Mouse (Mus musculus) bone marrow, adult 2 months (tissue): ENCODE measurements at regions not wholly inside any gene's neighbourhood (a gene's known extent, or its start where the extent isn't known, plus 50 kb on each side); places are given as distances from the start of the nearest gene placed in this dataset.

Experiments used
- H3K27ac ChIP-seq: fragments of 200-500 bp; 2 replicates; pipeline ENCODE4 v1.5.1; 2012; ENCODE audit warnings: low read depth, mild to moderate bottlenecking, control low read depth, inconsistent platforms, low read length; ENCODE audit not compliant: control insufficient read depth, poor library complexity, insufficient read depth
- H3K4me1 ChIP-seq: fragments of 200-500 bp; 2 replicates; pipeline ENCODE4 v1.6.1; 2011; ENCODE audit warnings: low read length; ENCODE audit not compliant: control insufficient read depth, insufficient read depth
- H3K4me3 ChIP-seq: fragments of 200-500 bp; replicated peaks from 2 replicates; pipeline ENCODE3; 2011; ENCODE audit warnings: mild to moderate bottlenecking, low read depth, low read length, control low read depth; ENCODE audit not compliant: control insufficient read depth
- CTCF ChIP-seq: fragments of 200-500 bp; IDR thresholded peaks from 2 replicates; pipeline ENCODE4 v1.5.1; 2011; ENCODE audit warnings: low read length, control low read depth; ENCODE audit not compliant: control insufficient read depth, insufficient read depth
- POLR2A ChIP-seq: fragments of 200-500 bp; IDR thresholded peaks from 2 replicates; pipeline ENCODE4 v1.6.1; 2011; ENCODE audit warnings: low read depth, mild to moderate bottlenecking, control low read depth, low read length, borderline replicate concordance; ENCODE audit not compliant: control insufficient read depth
- WGBS: fragments of 180-500 bp; shearing (Covaris S2); methylation state at CpG from one replicate; pipeline ENCODE4 v1.1.7; 2018; 5-methylcytosine and 5-hydroxymethylcytosine counted together

- Histone ChIP-seq H3K4me1 (no peaks in the 10 kb centered on the region; the same call in 1 of the 2 replicates), H3K27ac (no peak overlapping the region), H3K4me3 (no peak overlapping the region)
- 39% methylated on average over 3 of the region's 3 CpGs for WGBS
- TF ChIP-seq POLR2A (no peak), CTCF (no peak)
Observed at GRCm38 (mm10) chr7:136153621-136154020, 437.5 kb upstream of the Mki67 start.

- TF ChIP-seq CTCF: no peak
- TF ChIP-seq POLR2A: no peak
- WGBS: 51% methylated on average over 4 of the region's 4 CpGs
- no peaks in the 10 kb centered on the region for H3K4me1 ChIP-seq
- no peak overlapping the region for H3K27ac ChIP-seq
- no peak overlapping the region for H3K4me3 ChIP-seq
Observed at GRCm38 (mm10) chr7:136159136-136159535, 443.0 kb upstream of the Mki67 start.

- 38% methylated on average over 2 of the region's 2 CpGs for WGBS
- TF ChIP-seq CTCF (no peak), POLR2A (no peak)
- Histone ChIP-seq H3K27ac (no peak overlapping the region), H3K4me3 (no peak overlapping the region), H3K4me1 (no peaks in the 10 kb centered on the region)
Observed at GRCm38 (mm10) chr7:136161526-136161925, 445.4 kb upstream of the Mki67 start.

- H3K4me3 ChIP-seq: no peak overlapping the region
- TF ChIP-seq CTCF (no peak), POLR2A (no peak)
- H3K4me1 ChIP-seq: no peaks in the 10 kb centered on the region
- WGBS: 75% methylated on average over 5 of the region's 5 CpGs
- H3K27ac ChIP-seq: no peak overlapping the region
Observed at GRCm38 (mm10) chr7:136164834-136165233, 448.7 kb upstream of the Mki67 start.

- no peaks in the 10 kb centered on the region for H3K4me1 ChIP-seq
- TF ChIP-seq POLR2A (no peak), CTCF (no peak)
- 73% methylated on average over 4 of the region's 4 CpGs for WGBS
- H3K27ac ChIP-seq: no peak overlapping the region
- no peak overlapping the region for H3K4me3 ChIP-seq
Observed at GRCm38 (mm10) chr7:136169261-136169660, 453.1 kb upstream of the Mki67 start.

GRCm38 (mm10) chr7:136176373-136176772 lies 460.2 kb upstream of the Mki67 start:
- H3K27ac ChIP-seq: no peak overlapping the region
- no peaks in the 10 kb centered on the region for H3K4me1 ChIP-seq
- no peak for TF ChIP-seq CTCF
- no peak for TF ChIP-seq POLR2A
- no peak overlapping the region for H3K4me3 ChIP-seq

GRCm38 (mm10) chr7:136180996-136181395 lies 464.8 kb upstream of the Mki67 start:
- no peak for TF ChIP-seq POLR2A
- TF ChIP-seq CTCF: no peak
- H3K4me3 ChIP-seq: no peak overlapping the region
- H3K4me1 ChIP-seq: no peaks in the 10 kb centered on the region
- no peak overlapping the region for H3K27ac ChIP-seq
- 71% methylated on average over 6 of the region's 6 CpGs for WGBS

GRCm38 (mm10) chr7:136182101-136182500 lies 465.9 kb upstream of the Mki67 start:
- no peak overlapping the region for H3K4me3 ChIP-seq
- H3K27ac ChIP-seq: no peak overlapping the region
- WGBS: 76% methylated on average over 5 of the region's 5 CpGs
- TF ChIP-seq POLR2A (no peak), CTCF (no peak)
- H3K4me1 ChIP-seq: no peaks in the 10 kb centered on the region
